Mouse (Mus musculus) gastrocnemius, postnatal 36 days (tissue): ENCODE results near the gene Nudt19. TPM values are rescaled to one million over a fixed set of nuclear protein-coding genes. Genes with fewer than 3 reads are reported as not detected.
"Not testable (repeated sequence)": the region's sequence is repeated elsewhere in the genome, so short reads cannot be mapped to it uniquely, and the experiment has no call there.

Experiments
- DNase-seq, 2 experiments: peaks; one replicate each; pipeline ENCODE4 v3.0.0; 2022
- intact Hi-C: fragments of 180-260 bp; cut with DNase I; formaldehyde crosslinking; loops from one replicate; pipeline ENCODE4 v1.15.1; 2025
- total RNA-seq, 2 experiments: library from RNA; stranded (reverse); gene quantifications; 2 replicates each; pipeline ENCODE4 v1.2.3; 2021

Gene Nudt19
- total RNA-seq, 2 experiments from 2014 or later, result 39.5 to 40.8 TPM

DNA sequence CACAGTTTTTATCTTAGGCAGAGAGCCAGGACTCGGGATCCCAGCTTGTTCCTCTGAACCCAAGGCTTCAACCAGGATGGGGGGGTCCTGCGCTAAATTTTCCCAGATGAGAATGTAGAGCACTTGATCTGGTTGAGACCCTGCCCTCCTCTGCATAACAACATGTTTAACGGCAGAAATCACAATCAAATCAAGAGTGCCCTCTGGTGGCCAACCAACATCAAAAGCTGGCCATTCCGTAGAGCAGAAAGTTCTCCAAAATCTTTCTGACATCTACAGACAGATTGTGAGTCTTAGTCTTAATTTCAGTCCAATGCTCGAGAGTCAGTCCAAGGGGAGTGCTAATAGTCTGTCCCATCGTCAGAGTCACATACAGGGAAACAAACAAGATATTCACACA lies 14.8 kb upstream of the Nudt19 start:
- intact Hi-C loops, DNase-seq: not testable (repeated sequence)

DNA sequence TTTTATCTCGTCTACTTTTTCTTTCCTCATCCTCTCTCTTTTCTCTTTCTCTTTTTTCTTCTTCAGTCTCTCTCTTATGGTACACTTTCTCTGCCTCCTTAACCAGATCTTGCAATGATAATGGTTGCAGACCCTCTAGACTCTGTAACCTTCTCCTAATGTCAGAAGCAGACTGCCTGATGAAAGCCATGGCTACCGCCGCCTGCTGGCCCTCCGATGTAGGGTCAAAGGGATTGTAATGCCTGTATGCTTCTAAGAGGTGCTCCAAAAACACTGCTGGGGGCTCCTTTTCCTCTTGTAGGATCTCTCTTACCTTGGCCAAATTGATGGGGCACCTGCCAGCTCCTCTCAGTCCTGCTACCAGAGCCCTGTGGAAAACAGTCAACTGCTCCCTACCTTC lies 13.6 kb upstream of the Nudt19 start:
- DNase-seq, intact Hi-C loops: not testable (repeated sequence)

DNA sequence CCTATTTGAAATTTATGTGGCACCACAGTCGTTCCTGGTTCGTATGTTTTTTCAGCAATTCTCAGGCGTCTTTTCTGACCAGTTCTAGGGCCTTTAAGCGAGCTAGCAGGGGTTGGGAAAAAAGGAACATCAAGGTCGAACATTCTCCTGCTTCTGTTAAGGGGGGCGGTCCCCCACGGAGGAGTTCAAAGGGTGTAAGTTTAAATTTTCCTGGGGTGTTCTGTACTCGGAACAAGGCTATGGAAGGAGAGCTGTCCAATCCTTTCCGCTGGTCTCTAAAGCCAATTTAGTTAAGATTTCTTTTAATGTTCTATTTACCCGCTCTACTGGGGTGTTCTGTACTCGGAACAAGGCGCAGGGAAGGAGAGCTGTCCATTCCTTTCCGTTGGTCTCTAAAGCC lies 9.9 kb upstream of the Nudt19 start:
- DNase-seq, intact Hi-C loops: not testable (repeated sequence)

DNA sequence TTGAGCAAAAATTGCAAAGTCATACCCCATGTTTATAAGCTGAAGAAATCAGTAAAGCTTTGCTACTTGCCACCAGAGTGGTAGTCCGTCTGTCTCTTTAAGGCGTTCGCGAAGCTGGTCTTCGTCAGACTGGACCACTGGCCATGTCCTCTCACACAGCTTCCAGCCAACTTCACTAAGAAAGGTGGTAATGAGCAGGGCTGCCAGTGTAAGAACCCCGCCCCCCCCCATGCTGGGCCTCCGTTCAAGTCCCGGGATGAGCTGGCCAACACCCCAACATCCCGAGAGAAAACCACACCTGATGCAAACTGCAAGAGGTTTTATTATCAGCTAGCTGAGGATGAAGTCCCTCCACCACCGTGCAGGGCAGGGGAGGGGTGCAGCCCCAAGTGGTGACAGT lies 8.8 kb upstream of the Nudt19 start:
- intact Hi-C loops, DNase-seq: not testable (repeated sequence)

DNA sequence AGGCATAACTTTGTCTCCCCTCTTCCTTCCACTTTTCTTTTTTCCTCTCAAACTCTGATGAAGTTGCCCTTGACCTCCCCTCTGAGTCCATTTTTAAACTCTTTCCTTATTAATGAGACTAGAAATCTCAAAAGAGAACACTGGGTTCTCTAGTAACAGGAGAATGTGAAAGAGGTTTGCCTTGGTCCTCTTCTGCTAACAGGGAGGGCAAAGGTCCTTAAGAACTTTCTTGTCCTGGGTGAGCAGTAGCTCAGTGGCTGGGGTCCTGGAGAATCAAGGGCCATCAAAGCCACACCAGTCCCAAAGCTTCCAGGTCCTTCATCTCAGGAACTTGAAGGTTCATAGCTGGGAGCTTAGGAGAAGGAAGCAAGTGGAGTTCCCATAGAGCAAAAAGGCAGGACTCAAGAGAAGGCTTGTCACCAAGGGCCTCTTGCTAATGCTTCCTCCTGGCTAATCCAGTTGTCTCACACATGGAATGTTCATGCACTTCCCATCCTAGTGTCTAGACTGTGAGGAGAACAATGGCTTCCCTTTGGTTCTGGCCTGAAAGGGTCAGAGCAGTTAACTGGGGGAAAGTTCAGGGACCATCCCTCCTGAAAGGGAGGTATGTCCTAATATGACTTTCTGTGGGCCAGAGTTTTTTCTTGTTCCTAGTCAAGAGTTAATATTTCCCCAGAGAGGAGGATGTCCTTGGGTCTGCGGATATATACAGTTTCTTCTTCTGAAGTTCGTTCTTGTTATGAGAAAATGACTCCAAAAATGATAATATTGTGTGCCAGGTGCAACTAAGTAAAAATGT lies 8.2 kb upstream of the Nudt19 start:
- no peak for DNase-seq
- intact Hi-C loops, result no loop called here

DNA sequence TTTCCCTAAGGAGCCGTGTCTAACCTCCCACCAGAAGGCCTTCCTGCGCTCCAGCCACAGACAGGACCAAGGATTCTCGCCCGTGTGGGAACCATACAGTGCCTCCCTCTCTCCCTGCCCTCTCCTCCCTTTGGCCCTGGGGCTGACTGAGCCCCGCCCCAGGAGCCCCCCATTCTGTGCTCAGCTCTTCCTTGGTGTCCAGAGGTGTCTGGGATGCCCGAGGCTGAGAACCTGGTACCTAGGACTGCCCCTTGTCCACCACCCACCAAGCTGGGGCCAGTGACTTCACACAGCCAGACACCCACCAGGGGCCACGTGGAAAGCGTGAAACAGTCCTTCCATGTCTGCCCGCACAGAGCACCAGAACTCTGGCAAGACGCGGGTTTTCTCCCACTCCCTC lies 7.0 kb upstream of the Nudt19 start:
- intact Hi-C loops, result no loop called here
- DNase-seq, result no peak

DNA sequence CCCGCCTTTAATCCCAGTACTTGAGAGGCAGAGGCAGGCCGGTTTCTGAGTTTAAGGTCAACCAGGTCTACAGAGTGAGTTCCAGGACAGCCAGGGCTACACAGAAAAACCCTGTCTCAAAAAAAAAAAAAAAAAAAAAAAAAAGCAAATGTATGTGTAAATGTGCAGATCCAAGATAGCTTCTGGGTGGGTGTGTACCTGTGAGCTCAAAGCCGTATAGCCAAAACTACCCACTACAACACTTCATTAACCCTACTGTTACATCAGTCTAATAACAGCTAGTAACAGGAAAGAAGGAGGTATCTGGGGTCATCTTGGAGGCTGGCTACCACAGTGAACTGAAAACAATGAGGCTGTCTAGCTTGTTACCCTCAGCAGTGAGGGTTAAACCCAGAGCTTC lies 3.7 kb upstream of the Nudt19 start:
- intact Hi-C loops, result no loop called here
- DNase-seq, result no peak

DNA sequence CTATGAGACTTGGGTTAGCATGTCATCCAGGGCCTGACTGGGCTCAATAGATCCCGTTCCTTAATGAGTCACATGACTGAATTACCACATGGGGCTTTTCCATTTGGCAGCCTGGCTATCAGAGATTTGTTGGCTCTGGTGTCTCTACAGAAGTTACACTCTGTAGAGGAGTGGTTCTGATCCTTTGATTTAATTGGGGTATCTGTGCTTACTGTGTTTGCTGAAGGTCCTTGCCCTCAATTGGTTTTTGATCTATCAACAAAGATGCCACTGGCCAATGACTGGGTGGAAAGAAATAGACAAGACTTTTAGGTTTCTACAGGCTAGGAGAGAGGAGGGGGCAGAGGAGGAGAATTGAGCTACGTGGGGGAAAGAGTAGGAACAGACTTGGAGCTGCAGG lies 2.6 kb upstream of the Nudt19 start:
- DNase-seq, result no peak
- intact Hi-C loops, result no loop called here

DNA sequence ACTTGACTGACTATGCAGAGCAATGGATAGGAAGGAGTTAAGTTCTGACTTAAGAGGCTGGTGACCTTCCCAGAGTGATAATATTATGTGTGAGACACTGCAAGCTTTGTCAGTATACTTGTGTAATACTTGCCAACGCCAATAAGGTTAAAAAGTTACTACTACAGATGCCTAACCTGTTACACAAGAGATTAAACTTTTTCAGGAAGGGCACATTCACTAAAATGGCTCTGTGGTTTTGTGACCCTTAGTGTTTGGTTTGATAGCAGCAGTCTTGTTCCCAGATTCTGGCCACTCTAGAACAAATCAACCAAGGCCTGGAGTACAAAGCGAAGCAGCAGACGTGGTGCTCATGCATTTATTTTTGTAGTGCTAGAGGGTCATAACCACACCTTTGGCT lies 1.5 kb upstream of the Nudt19 start:
- no peak for DNase-seq
- intact Hi-C loops, result no loop called here

DNA sequence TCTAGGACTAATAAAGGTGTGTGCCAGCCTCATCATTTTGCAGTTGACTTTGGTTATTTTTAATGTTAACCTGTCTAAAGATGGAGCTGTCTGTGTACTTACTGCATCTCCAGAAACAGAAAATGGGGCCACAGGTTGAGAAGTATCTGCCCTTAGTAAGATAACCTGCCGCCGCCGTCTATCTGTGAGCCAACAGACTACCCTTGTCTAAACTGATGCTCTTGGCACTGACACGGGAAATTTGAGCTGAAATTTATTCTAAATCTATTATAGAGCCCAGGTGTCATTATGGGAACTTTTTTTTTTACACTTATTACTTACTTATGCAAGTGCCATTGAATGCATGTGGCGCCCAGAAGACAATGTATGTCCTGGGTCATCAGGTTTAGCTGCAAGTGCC lies 801 bp upstream of the Nudt19 start:
- intact Hi-C loops, result no loop called here
- no peak for DNase-seq

DNA sequence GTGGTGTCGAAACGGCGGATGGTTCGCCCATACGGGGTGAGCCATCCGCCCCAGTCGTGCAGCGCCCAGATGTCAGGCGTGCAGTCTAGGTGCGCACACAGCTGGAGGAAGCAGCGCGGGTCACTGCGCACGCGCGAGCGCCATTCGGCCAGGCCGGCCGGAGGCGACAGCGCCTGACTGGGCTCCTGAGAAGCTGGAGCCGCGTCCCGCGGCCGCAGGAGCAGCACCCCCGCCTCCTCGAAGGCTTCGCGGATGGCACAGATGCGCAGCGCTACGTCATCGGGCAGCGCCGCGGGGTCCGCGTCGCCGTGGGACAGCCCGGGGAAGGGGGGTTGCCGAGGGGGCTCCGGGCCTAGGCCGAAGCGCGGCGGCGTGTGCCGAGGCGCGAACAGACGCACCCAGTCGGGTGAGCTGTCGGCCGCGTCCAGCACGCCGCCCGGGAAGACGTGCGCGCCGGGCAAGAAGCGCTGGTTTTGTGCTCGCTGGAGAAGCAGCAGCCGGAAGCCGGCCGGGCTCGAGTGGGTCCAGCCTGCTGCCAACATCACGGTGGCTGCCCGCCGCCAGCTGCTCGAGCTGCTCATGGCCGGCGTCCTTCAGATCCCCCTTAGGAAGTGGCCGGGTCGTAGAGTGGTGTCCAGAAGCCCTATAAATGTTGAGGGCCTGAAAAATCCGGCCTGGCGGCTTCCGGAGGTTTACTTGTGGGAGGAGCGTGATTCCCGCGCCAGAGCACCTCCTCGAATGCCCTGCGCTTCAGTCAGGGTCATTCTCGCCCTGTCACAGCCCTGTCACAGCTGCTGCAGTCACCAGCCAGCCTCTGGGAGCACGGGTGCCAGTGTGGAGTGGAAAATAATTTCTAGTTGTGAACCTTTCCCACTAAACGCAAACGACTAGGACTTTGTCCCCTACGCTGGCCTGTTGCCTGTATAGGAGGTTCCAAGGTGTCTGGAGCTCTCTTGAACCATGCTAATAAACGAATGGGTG lies 590 bp downstream of the Nudt19 start:
- intact Hi-C loops, result no loop called here
- DNase-seq, result peak; percentile 80 to 82

DNA sequence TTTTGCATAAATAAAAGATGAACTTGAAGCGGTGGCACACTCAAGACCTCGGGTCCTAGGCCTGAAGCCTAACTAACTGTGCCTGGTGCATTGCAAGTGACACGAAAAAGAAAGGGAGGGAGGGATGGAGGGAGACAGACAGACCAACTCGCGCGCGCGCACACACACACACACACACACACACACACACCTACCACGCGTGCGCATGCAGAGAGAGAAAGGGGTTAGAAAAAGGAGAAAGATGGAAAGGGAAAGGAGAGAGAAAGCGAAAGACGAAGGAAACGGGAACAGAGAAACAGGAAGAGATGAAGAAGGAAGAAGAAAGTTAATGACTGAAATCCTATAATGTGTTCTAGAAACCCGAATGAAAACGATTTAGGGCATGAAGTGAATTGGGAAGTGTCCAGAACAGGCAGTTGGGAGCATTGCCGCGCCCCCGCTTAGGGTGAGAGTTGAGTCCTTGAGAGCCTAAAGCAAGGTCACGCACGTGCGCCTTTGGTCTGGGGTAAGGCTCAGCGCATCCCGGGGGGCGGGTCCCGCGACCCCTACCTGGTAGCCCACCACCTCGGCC lies 1.4 kb downstream of the Nudt19 start:
- DNase-seq, result no peak

DNA sequence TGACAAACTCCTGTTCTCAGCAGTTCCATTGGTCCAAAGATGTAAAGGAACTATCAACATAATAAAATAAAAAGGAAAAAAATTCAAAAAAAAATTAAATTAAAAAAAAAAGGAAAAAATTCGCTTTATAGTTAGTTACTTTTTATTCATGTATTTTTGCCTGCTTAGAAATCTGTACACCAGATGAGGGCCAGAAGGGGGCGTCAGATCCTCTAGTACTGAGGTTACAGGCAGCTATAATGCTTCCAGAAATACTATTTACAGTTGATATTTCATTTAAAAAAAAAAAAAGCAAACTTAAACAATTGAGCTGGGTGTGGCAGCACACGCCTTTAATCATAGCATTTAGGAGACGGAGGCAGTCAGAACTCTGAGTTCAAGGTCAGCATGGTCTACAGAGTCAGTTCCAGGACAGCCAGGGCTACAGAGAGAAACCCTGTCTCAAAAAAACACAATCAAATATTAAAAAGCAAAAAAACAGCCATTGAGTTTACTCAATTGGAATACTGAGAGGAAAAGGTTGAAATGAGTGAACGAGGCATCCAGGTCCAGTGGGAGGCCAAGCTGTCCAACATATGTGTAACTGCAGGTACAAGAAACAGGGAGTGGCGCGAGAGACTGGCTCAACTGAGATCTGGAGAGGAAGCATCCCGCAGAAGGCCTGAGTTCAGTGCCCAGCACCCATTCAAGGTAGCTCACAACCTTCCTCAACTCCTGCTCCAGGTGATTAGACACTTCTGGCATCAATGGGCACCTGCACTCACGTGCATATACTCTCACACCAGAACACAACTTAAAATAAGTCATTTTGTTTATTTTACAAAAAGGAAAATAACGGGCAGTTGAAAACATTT lies 2.1 kb downstream of the Nudt19 start:
- no peak for DNase-seq
- intact Hi-C loops, result no loop called here

More for the DNA sequence above, 1.4 kb downstream of the Nudt19 start:
- intact Hi-C loops, result no loop called here

DNA sequence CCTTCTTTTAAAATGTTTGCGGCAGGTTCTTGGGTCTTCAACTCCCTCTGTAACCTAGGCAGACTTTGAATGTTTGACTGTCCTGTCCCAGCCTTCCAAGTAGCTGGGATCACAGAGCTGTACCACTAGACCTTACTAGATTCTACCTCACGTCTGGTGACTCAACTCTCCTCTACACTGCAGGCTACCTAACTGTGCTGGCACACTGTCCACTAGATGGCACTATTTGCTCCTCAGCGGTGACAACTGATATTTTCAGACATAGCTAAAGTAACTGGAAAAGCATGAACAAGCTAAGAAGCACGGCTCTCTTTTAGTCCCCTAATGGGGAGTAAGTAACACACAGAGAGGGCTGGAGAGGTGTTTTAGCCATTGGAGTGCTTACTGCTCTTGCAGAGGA lies 10.2 kb downstream of the Nudt19 start:
- intact Hi-C loops, result loop anchor here (5.0 kb wide), 1 partner anchor 91 kb away; no protein-coding TSS in a partner anchor
- DNase-seq, result peak in 1 of 2 experiments; percentile 18

DNA sequence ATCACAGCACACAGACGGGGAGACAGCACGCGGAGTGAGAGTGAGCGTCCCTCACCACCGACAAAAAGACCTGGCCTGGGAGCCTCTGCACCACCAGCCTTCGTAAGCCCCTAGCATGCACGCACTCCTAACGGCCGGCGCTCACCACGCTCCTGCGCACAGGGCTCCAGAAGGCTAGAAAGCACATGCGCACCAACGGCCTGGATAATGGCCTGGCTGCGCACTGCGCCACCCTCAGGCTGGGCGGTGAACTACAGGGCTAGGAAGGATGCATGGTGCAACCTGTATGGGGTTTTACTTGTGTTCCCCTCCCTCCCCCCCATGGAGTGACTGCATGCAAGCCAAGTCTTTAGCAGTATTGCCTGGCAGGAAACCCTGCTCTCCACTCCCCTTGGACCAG lies 18.5 kb downstream of the Nudt19 start, which contains the start of gene Tdrd12:
Gene Tdrd12 (minus strand): TSS at position 184 of the 400 bp plus-strand sequence.
- intact Hi-C loops, result no loop called here

DNA sequence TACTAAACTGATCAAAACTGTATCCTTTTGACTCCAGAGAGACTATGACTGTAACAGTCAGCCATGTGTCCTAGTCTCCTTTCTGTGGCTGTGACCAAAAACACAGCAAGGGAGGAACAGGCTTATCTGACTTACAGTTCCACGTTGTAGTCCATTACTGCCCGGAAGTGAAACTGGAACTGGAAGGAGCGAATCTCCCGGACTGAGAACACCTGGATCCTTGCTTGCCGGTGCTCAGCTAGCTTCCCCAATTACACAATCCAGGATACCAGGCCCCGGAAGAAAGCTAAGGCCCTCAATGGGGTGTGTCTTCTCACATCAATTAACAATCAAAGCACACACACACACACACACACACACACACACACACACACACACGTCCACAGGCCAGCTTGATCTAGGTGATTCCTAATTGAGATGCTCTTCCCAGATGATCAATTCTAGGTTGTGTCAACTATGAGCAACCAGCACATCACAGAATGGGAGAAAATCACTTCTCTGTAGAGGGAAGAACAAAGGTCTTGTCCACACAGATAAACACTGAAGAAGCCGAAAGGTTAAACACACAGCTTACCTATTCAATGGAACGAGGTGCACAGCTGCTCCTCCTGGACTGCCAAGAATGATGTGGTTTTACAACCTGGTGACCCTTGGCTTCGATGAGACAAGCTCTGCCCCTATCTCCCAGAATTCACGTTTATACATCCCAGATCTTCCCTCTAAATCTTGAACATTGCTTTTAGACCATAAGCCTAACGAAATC lies 20.2 kb downstream of the Nudt19 start:
- DNase-seq, result no peak
- intact Hi-C loops, result no loop called here

More for the DNA sequence above, 18.5 kb downstream of the Nudt19 start, which contains the start of gene Tdrd12:
- DNase-seq, result no peak

DNA sequence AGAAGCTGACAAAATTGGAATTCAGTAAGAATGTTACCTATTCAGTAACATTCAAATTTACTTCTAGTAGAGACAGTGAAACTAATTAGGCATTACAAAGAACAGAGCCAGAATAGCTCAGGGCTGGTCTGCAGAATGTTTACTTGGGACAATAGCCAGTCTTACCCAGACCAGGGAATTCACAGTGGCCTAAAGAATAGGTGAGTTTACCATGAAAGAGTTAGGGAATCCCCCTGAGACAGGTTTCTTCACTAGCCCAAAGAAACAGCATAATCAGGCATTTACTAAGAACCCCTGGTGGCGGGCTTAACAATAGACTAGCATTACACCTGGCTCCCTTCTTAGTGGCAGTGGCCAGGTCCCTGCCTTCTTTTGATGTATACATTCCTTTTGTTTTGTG lies 25.6 kb downstream of the Nudt19 start:
- DNase-seq, intact Hi-C loops: not testable (repeated sequence)

DNA sequence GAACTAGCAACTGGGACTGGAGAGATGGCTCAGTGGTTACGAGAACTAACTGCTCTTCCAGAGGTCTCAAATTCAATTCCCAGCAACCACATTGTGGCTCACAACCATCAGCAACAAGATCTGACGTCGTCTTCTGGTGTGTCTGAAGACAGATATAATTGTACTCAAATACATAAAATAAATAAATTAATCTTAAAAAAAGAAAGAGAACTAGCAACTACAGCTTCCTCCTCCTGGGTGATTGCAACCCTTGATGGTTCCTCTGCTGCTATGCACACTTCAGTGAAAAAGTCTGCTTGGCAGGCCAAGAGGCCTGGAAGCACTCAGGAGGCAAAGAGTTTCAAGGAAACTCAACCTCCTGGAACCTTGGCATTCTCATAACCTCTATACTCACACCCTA lies 26.1 kb downstream of the Nudt19 start:
- intact Hi-C loops, result no loop called here
- DNase-seq, result no peak

DNA sequence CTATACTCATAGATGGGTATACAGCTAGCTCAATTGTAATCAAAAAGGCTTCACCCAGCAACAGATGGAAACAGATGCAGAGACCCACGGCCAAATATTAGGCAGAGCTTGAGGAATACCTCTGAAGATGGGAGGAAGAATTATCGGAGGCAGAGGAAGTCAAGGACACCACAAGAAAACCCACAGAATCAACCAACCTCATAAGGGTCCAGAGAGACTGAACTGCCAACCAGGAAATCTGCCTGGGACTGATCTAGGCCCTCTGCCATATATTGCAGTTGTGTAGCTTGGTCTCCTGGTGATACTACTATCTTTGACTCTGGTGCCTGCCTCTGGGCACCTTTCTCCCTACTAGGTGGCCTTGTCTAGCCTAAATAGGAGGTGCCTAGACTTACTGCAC lies 29.3 kb downstream of the Nudt19 start:
- intact Hi-C loops, result no loop called here
- DNase-seq, result no peak
